Mouse (Mus musculus) lung, adult 18-20 months (tissue): ENCODE data around the gene Maneal.

ENCODE experiments used
- DNase-seq, 2 experiments: peaks; one replicate each; pipeline ENCODE4 v3.0.0; 2022; ENCODE audit warnings: mixed read lengths in 2 of 2

Gene Maneal

DNA sequence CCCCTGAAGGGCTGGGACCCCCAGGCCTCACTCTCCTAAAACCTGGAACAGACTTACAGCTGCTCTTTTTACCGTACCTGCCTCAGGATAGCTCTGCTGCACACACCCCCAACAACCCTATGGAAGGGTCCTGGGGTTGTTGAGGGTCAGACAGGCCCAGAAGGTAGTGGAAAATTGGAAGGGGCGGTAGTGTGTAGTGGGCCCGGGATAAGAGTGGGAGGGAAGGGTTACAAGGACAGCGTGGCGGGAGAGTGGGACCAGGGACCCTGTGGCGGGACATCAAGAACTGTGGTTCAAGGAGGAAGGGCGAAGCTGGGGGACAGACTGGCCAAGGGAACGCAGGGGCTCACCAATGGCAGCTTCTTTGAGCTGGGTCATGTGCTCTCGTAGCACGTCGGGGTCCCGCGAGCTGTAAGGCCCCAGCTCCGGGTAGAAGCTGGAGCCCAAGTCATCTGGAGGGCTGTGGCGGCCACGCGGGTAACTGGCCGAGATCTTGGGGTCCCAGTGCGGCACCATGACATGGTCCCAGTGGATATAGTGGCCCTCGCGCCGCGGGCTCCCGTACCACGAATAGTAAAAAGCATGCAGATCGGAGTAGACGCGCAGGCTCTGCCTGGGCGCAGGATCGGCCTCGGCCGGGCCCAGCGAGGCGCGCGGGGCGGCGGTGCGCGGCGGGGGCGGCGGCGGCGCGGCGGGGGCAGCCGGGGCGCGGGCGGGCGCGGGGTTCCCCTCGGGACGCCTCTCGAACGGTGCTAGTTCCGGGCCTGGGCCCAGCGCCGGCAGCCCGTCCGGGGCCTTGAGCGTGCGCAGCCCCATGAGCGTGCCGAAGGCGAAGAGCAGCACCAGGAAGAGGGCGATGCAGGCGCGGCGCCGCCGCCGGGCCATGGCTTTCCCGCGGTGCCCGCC is at the start of gene Maneal:
Gene Maneal (minus strand): TSS at position 889 of the 906 bp plus-strand sequence.
- DNase-seq: no peak

DNA sequence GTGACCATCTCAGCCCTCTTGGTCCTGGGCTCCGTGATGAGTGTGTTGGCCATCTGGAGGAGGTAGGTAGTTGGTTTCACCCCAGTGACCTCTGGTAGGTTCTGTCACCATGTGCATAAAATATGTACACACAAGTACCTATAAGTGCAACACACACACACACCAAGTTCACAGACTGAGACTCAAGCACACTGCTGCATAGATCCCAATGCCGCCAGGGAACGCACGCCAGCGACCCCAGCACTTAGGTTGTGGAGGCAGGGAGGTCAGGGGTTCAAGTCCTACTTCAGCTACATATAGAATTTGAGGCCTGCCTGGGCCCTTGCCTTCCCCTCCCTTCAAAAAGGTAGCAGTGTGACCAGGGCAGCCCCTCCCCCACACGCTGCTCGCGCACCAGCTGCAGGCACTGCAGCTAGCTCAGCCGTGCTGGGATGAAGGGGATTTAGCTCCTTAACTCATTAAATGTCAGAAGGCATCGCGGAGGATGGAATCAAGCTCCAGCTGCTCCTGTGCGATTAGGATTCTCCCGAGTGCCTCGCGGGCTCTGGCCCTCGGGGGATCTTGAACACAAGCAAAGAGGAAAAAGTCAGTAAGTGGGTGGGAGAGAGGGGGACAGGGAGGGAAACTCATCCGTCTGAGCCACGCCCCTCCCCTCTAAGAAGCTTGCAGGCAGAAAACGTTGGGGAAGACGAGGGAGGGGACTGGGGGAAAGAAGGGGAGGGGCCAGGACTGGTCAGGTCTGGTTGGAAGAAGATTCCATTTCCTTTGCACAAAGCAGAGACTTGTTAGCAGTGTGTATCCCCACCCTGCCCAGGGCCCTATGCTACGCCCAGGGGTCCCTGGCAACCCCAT is 44.2 kb upstream of the Maneal start:
- no peak for DNase-seq

DNA sequence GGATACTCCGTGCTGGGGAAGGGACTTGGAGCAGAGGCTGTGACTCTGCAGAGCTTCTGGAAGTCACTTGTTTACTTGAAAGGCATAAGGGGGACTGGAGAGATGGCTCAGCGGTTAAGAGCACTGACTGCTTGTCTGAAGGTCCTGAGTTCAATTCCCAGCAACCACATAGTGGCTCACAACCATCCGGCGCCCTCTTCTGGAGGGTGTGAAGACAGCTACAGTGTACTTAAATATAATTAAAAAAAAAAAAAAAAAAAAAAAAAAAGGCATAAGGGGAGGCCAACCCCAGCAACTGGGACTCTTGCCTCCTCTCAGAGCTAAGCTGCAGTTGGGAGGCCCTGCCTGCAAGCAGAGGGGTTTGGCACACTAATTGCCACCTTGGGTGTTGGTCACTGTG is 43.4 kb upstream of the Maneal start:
- DNase-seq: no peak

DNA sequence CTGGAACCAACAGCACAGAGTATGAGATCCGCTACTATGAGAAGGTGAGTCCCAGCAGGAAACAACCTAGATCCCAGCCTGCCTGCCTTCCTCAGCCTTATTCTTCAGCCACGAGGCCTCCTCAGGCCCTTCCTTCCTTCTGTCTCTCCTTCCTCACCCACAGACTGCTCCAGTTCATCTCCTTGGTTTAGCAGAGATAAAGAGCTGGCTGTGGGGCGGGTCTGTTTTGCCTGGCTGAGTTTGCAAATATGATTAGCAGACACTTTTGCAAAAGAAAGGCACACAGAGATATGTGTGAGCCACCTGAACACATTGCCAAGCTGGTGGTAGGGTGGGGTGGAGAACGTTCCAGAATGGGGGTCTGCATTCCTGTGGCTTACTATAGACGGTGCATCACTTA is 37.9 kb upstream of the Maneal start:
- no peak for DNase-seq

DNA sequence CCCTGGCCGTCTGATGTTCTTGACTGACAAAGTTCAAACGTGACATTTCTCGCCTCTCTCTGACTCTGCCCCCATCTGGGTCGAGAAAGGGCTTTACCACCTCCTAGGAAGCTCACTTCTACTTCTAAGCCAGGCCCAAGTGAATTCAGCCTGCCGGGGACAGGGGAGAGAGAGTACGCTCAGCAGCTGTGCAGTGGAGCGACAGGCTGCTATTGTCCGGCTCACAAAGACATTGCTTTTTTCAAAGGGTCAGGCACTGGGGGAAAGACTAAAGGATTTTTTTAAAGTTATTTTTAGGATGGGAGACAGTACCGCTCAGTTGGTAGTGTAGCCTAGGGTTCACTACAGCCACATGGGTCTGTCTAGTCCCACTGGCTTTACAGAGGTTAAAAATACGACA is 36.5 kb upstream of the Maneal start:
- DNase-seq: no peak

DNA sequence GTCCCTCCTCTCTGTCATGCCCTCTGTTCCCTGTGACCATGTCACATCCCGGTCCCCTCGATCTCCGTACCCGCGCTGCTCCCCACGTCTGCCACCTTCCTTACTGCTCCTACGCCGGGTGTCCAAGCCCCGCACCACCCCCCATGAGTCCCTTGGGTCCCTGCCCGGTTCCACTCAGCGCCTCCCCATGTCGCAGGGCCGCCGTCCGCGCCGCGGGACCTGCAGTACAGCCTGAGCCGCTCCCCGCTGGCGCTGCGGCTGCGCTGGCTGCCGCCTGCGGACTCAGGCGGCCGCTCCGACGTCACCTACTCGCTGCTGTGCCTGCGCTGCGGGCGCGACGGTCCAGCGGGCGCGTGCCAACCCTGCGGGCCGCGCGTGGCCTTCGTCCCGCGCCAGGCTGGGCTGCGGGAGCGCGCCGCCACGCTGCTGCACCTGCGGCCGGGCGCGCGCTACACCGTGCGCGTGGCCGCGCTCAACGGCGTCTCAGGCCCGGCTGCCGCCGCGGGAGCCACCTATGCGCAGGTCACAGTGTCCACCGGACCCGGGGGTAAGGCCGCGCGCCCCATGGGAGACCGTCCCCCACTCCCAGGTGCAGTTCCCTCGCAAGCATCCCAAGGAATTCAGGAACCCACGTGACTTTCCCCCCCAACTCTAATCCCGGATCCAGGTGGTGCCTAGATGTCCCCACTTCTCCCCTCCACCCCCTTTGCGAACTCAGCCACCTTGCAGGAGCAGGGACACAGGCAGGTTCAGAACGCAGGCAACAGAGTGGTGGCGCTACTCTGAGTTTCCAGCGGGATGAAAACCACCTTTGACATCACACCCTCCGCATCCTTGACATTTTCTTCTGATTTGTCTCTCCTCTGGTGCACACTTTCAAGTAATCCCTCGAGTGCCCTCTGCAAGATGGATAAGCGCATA is 32.8 kb upstream of the Maneal start:
- no peak for DNase-seq

DNA sequence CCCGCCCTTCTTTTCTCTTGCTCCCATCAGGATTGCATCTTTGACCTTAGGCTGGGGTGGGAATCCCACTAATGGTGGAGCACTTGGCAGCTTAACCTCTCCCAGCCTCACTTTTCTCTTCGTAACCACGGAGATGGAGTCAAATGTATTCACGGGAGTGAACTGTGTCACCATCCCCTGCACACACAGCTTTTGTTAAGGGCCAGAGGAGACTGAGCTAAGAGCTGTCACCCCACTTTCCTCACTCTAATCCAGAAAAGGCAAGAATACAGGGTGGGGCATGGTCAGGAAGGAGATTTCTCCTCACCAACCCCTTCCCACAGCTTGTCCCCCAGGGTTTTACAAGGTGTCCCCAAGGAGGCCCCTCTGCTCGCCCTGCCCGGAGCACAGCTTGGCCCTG is 31.8 kb upstream of the Maneal start:
- no peak for DNase-seq

DNA sequence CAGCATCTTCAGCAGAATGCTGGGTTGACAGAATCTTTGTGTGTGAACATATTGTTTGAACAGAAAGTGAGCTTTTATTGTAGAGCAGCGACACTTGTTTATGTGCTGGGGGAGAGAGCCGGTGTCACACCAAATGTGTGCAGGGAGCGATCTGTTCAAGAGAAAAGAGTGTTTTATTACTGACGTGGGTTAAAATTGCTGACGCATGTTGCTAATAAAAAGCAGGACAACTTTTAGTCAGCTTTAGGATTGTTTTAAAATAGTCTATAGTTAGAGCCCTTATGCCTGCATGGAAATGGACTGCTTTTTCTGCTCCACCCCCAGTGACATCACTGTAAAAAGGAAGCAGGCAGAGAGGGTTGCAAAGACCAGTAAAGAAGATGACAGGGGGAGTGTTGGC is 28.9 kb upstream of the Maneal start:
- DNase-seq: no peak

DNA sequence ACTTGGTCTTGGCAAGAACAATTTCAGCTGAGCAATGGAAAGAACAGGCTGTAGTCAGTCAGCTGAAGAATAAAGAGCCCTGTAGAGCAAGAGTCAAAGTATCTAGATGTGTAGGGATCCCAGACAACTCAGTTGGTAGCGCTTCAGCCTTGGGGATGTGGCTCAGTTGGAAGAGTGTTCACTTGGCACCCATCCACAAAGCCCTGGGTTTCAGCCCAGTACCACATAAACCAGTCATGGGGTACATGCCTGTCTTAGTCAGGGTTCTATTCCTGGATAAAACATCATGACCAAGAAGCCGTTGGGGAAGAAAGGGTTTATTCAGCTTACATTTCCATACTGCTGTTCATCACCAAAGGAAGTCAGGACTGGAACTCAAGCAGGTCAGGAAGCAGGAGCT is 28.0 kb upstream of the Maneal start:
- DNase-seq: no peak

DNA sequence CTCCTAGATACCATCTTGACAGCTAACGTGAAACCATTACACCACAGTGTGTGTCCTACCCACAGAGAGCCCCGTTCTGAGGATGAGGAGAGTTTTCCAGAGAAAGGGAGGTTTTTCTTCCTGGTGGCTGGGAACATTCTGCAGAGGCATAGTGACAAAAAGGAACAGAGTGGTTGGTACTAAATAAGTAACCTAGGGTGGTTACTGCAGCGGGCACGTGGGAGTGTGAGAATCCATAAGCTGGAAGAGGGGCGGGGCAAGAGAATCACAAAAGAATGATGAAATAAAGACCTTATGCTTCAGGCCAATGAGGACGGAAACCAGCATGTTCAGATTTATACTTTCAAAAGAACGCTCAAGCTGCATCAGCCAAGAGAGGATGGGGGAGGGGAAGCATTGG is 26.7 kb upstream of the Maneal start:
- no peak for DNase-seq

DNA sequence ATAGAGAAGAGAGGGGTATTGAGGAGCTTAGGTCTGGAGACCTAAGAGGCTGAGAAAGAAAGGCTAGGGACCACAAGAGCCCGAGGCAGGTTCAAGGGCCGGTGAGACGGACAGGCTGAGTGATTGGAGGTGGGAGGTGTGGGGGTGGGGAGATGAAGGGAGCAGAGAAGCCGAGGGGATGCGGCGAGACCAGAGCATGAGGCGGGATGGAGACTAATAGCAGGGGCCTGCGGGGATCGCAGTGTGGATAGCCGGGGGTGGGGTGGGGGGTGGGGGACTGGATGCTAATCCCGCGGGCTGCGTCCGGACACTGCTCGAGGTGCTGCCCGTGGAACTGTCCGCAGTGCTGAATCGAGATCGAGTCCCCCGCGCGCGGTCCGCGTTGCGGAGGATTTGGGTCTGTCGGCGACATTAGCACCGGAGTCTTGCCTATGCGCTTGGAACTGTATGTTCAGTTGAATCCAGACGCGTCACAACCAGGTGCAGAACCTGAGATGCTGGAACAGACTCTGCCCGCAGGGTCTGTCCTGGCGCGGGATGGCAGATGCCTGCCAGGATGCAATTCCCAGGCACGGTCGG is 20.3 kb upstream of the Maneal start:
- DNase-seq: no peak

DNA sequence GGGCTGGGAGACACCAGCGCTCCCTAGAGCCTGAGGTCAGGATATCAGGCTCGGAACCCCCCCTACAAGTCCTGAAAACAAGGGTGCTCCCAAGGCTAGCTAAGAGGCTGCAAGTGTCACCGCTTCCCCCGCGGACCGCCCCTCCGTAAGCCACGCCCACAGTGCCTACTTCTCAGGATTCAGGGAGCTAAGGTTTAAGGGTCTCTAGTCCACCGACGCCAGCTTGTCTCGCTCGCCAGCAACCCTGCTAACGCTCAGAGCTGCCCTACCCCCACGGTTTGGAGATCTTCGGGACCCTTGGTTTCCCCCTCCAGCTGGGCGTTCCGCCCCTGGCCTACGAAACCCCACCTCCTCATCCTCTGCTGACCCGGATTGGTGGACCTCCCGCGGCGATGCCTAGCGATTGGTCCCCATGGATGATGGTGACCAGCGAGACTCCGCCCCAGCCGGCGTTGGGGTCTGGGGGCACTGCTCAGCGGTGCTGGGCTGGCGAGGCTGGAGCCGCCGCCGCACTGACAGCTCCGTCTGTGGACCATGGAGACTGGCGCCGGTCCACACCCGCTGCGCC is 19.5 kb upstream of the Maneal start:
- DNase-seq: no peak

DNA sequence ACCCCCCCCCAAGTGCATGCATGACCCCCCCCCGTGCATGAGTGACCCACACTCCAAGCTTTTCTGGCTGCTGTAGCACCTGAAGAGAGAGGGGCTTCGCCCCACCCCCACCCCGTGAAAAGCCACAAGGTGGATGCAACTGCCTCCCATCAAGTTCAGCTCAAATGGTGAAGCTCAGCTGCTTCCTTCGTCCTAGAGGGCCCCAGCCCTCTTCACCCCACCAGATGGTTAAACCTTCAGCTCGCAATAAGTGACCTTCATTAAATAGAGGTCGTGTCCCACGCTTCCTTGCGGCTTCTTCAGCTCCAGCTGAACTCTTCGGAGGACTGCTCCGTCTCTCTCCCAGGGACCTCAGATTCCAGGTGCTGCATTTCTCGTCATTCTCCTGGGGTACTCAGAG is 18.6 kb upstream of the Maneal start, which contains the start of gene Epha10:
Gene Epha10 (plus strand): TSS at position 301 of the 400 bp plus-strand sequence.
- no peak for DNase-seq

DNA sequence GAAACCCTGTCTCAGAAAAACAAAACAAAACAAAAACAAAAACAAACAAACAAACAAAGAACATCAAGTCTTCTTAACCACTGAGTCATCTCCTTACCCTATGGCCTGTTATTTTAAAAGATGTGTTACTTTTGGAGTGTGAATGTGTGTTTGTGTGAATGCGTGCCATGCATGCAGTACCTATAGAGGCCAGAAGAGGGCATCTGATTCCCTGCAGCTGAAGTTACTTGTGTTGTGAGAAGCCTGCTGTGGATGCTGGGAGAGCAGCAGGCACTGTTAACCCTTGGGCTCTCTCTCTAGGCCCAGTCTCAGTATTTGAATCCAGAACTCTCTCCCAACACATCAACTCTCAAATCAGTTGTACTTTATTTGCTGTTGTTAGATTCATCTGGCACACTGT is 10.7 kb upstream of the Maneal start:
- DNase-seq: no peak

DNA sequence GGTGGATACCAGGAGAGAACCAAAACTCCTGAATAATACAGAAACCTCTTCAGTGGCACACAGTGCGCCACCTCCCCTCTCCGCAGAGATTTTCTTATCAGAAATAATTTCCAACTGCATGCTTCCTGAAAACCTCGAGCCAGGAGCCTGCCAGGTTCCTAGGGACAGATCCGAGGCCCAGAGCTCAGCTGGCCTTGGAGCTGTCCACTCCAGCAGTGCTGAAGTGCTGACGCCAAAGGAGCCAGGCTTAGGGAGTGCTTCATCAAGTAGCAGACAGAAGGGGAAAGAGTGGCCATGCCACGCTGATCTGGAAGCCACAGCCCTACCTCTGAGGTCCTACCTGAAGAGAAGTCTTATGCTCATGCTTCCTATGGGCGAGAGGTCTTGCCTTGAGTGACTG is 1.5 kb downstream of the Maneal start:
- peak; percentile 35 to 37 for DNase-seq

DNA sequence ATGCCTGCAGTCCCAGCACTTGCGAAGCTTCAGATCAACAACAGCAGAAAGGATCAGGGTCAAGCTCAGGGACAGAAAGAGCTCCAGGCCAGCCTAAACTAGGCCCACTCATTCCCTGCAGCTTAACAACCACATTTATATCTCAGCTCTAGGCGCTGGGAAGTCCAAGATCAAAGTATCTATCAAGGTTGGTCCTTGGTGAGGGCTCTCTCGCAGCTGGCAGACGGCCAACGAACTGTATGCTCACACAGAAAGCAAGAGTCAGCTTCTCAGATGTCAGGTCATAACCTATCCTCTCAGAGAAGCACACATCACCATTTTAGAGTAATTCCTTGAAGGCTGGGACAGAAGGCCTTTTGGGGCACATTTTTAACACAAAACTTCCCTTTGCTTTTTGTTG is 3.6 kb downstream of the Maneal start:
- DNase-seq: no peak

DNA sequence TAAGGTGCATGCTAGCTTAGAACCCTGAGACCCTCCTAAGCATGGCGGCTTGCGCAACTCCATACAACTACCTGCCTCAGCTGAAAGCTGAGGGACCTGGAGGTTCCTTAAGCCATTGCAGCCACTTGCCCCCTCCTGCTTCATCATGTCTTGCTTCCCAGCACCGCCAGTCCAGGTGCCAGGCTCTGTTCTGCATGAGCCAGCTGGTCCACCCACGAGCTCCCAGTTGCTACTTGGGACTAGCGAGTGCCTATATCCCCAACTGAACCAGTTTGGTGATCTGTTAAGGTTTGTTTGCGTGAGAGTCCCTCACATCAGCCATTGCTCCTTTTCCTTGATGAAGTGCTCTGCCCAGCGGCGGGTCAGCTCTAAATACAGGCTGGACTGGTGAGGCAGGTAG is 5.7 kb downstream of the Maneal start:
- DNase-seq: no peak

DNA sequence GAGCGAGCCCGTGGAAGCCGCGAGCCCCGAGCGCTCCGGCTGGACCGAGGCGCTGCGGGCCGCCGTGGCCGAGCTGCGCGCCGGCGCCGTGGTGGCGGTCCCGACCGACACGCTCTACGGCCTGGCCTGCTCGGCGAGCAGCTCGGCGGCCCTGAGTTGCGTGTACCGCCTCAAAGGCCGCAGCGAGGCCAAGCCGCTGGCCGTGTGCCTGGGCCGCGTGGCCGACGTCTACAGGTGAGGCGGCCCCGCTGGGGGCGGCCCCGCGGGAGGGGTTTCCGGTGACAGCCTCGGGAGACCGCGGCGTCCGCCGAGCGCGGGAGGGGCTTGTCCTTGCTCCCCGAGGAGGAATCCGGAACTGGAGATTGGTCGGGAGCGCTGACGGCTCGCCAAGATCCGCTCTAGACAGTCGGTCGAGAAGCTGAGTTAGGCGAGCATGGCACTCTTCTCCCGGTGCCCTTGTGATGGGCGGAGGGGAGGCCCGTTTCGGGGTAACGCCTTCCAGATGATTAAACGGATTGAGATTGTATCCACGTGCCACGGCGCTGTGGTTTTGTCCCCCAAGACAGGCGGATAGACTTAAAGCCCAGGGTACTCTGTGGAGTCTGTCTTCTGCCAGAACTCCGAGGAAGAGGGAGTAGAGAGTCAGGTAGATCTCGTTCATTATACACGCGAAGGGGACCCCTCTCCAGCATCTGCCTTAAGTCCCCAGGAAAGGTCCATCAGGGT is 10.9 kb downstream of the Maneal start, which contains the start of gene 1110065P20Rik:
Gene 1110065P20Rik (minus strand): TSS at position 264 of the 726 bp plus-strand sequence.
- DNase-seq: peak; percentile 86 to 88

DNA sequence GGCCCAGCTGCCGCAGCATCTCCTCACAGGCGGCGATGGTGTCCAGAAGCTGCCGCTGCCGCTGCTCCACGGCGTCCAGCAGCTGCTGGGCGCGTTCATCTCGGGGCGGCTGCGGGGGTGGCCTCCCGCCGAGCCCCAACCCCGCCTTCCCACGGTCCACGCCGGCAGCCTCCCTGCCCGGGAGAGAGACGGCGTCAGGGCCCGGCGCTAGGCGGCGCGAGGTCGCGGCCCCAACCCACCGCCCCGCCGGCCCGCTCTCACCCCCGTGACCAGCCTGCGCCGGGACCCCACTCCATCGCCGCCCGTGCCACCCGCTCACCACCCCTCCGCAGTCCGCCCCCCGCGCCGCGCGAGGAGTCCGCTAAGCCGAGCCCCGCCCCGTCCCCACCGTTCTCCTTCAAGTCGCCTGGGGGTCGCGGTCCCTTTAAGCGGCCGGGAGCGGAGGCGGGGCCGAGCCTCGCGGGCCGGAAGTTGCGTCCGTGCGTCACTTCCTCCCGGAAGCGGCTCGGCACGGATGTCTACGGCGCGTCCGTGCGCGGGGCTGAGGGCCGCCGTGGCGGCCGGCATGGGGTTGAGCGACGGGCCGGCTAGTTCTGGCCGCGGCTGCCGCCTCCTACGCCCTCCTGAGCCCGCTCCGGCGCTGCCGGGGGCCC is 11.6 kb downstream of the Maneal start, which contains the start of gene Yrdc:
Gene Yrdc (plus strand): TSS at position 419 of the 653 bp plus-strand sequence.
- peak; percentile 93 to 95 for DNase-seq

DNA sequence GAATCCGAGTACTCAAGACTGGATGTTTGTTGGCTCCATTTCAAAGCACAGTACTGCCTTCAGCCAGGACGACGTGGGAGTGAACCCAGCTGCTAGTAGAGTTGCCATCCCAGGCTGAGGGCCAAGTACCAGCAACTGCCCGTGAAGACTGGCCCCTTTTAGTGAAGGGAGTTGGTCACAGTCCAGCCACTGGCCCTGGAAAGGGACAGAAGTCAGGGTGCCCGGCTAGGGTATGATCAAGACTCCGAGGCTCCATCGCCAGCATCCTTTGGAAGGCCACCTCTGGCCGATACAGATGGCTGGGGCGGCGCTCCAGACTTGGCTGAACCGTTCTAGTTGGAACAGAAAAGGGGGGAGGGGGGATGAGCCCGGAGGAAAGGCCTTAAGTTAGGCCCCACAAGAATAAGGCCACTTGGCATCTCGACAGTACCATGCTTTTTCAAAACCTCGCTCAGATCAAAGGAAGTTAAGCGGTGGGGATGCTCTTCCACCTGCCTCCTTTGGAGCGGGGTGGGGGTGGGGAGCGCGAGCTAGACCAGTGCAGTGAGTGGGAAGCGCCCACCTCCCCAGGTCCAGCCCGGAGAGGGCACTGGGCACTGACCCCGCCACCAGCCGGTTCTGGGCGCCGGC is 12.2 kb downstream of the Maneal start:
- DNase-seq: peak; percentile 37 to 47
